Mouse (Mus musculus): ENCODE results near the gene Zfp654.

DNA sequence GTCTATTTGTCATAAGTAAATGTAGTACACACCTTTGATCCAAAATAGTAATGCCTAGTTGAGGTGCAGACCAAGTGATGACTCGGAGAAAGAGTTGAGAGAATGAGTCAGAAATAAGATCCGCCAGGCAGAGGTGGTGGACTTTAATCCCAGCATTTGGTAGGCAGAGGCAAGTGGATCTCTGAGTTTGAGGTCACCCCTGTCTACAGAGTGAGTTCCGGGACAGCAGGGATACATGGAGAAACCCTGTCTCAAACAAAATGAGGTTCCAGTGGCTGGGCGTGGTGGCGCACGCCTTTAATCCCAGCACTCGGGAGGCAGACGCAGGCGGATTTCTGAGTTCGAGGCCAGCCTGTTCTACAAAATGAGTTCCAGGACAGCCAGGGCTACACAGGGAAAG lies 23.9 kb upstream of the Zfp654 start:
- TF ChIP-seq CTCF (IDR thresholded peaks at IDR 0.05; ENCODE audit: control insufficient read depth, insufficient read depth, insufficient read length) (no peak), CEBPB (IDR thresholded peaks at IDR 0.05; ENCODE audit: low read depth) (no peak), MYOD1 (IDR thresholded peaks at IDR 0.05; ENCODE audit: control insufficient read depth, insufficient read length, low read depth) (no peak)
